Mouse (Mus musculus): ENCODE data around the gene Myh10. TPM values are rescaled to one million over a fixed set of nuclear protein-coding genes. Genes with fewer than 3 reads are reported as not detected.
A peak's percentile ranks its signal among the peaks of the same experiment; 100 is the strongest.
"Not testable (repeated sequence)": the region's sequence is repeated elsewhere in the genome, so short reads cannot be mapped to it uniquely, and the experiment has no call there.

The Myh10 gene
- polyA plus RNA-seq, 1 experiment from 2014 or later, result 20.5 TPM

- Histone ChIP-seq H3K27me3 (ENCODE audit: control insufficient read depth, insufficient read depth, low read length) (no peaks in the 10 kb centered on the region), H3K9me3 (ENCODE audit: control insufficient read depth, low read length) (no peaks in the 10 kb centered on the region), H3K27ac (replicated peaks) (no peak overlapping the region), H3K4me1 (replicated peaks; ENCODE audit: control insufficient read depth, insufficient read depth) (no peaks in the 10 kb centered on the region; the same call in 1 of the 2 replicates), H3K36me3 (ENCODE audit: control insufficient read depth, insufficient read depth, low read length) (no peaks in the 10 kb centered on the region), H3K9ac (ENCODE audit: low read length) (no peak overlapping the region), H3K4me3 (ENCODE audit: low read depth, low read length) (no peak overlapping the region), H3K4me2 (replicated peaks; ENCODE audit: low read depth) (no peak overlapping the region)
- no peak for DNase-seq (ENCODE audit: low spot score)
- no peak for ATAC-seq (ENCODE audit: low FRiP score, low TSS enrichment)
- TF ChIP-seq EP300 (optimal IDR thresholded peaks at IDR 0.05) (no peak), CTCF (IDR thresholded peaks at IDR 0.05; ENCODE audit: low read depth) (no peak)
- WGBS, result 68% methylated on average over 5 of the region's 5 CpGs
Observed at GRCm38 (mm10) chr11:68719774-68720173, 28.4 kb downstream of the Myh10 start.

- DNase-seq (ENCODE audit: low spot score) (no peak), ATAC-seq (ENCODE audit: low FRiP score, low TSS enrichment) (no peak)
- H3K27me3 ChIP-seq (ENCODE audit: control insufficient read depth, insufficient read depth, low read length), result no peaks in the 10 kb centered on the region
- H3K36me3 ChIP-seq (ENCODE audit: control insufficient read depth, insufficient read depth, low read length), result no peaks in the 10 kb centered on the region
- TF ChIP-seq CTCF (IDR thresholded peaks at IDR 0.05; ENCODE audit: low read depth), result peak; percentile 75
- no peak for TF ChIP-seq EP300 (optimal IDR thresholded peaks at IDR 0.05)
- no peak overlapping the region for H3K4me3 ChIP-seq (ENCODE audit: low read depth, low read length)
- no peak overlapping the region for H3K4me2 ChIP-seq (replicated peaks; ENCODE audit: low read depth)
- H3K4me1 ChIP-seq (replicated peaks; ENCODE audit: control insufficient read depth, insufficient read depth), result no peaks in the 10 kb centered on the region
- no peak overlapping the region for H3K27ac ChIP-seq (replicated peaks)
- H3K9ac ChIP-seq (ENCODE audit: low read length), result no peak overlapping the region
- no peaks in the 10 kb centered on the region for H3K9me3 ChIP-seq (ENCODE audit: control insufficient read depth, low read length)
Observed at GRCm38 (mm10) chr11:68724117-68724516, 32.8 kb downstream of the Myh10 start.

- H3K9ac ChIP-seq (ENCODE audit: low read length), result no peak overlapping the region
- H3K9me3 ChIP-seq (ENCODE audit: control insufficient read depth, low read length), result no peaks in the 10 kb centered on the region
- no peaks in the 10 kb centered on the region for H3K36me3 ChIP-seq (ENCODE audit: control insufficient read depth, insufficient read depth, low read length)
- H3K4me1 ChIP-seq (replicated peaks; ENCODE audit: control insufficient read depth, insufficient read depth), result no peaks in the 10 kb centered on the region
- no peak for DNase-seq (ENCODE audit: low spot score)
- no peak overlapping the region for H3K27ac ChIP-seq (replicated peaks)
- H3K27me3 ChIP-seq (ENCODE audit: control insufficient read depth, insufficient read depth, low read length), result no peaks in the 10 kb centered on the region
- no peak overlapping the region for H3K4me2 ChIP-seq (replicated peaks; ENCODE audit: low read depth)
- no peak overlapping the region for H3K4me3 ChIP-seq (ENCODE audit: low read depth, low read length)
- 89% methylated on average over 3 of the region's 3 CpGs for WGBS
- no peak for ATAC-seq (ENCODE audit: low FRiP score, low TSS enrichment)
- TF ChIP-seq CTCF (IDR thresholded peaks at IDR 0.05; ENCODE audit: low read depth) (peak; percentile 24; the same call in 1 of the 2 replicates), EP300 (optimal IDR thresholded peaks at IDR 0.05) (no peak)
Observed at GRCm38 (mm10) chr11:68728693-68729092, 37.3 kb downstream of the Myh10 start.

GRCm38 (mm10) chr11:68730792-68731191 is 39.4 kb downstream of the Myh10 start:
- ATAC-seq (ENCODE audit: low FRiP score, low TSS enrichment), result peak; percentile 51; the same call in 1 of the 2 replicates
- H3K27ac ChIP-seq (replicated peaks), result peak overlapping the region; percentile 30

GRCm38 (mm10) chr11:68732066-68732465 is 40.7 kb downstream of the Myh10 start:
- DNase-seq (ENCODE audit: low spot score), result no peak
- H3K27ac ChIP-seq (replicated peaks), result no peak overlapping the region
- no peaks in the 10 kb centered on the region for H3K9me3 ChIP-seq (ENCODE audit: control insufficient read depth, low read length)
- no peak for ATAC-seq (ENCODE audit: low FRiP score, low TSS enrichment)
- TF ChIP-seq EP300 (optimal IDR thresholded peaks at IDR 0.05), result no peak
- no peak for TF ChIP-seq CTCF (IDR thresholded peaks at IDR 0.05; ENCODE audit: low read depth)
- H3K4me1 ChIP-seq (replicated peaks; ENCODE audit: control insufficient read depth, insufficient read depth), result no peaks in the 10 kb centered on the region
- peaks cover 6% of the 10 kb centered on the region; the same call in 1 of the 2 replicates for H3K36me3 ChIP-seq (ENCODE audit: control insufficient read depth, insufficient read depth, low read length)
- no peak overlapping the region for H3K9ac ChIP-seq (ENCODE audit: low read length)
- H3K4me3 ChIP-seq (ENCODE audit: low read depth, low read length), result no peak overlapping the region
- 91% methylated on average over 6 of the region's 6 CpGs for WGBS
- no peaks in the 10 kb centered on the region for H3K27me3 ChIP-seq (ENCODE audit: control insufficient read depth, insufficient read depth, low read length)
- no peak overlapping the region for H3K4me2 ChIP-seq (replicated peaks; ENCODE audit: low read depth)

More at GRCm38 (mm10) chr11:68730792-68731191, 39.4 kb downstream of the Myh10 start:
- Histone ChIP-seq H3K9me3 (ENCODE audit: control insufficient read depth, low read length) (no peaks in the 10 kb centered on the region), H3K9ac (ENCODE audit: low read length) (no peak overlapping the region), H3K4me1 (replicated peaks; ENCODE audit: control insufficient read depth, insufficient read depth) (no peaks in the 10 kb centered on the region), H3K4me3 (ENCODE audit: low read depth, low read length) (no peak overlapping the region), H3K36me3 (ENCODE audit: control insufficient read depth, insufficient read depth, low read length) (peaks cover 6% of the 10 kb centered on the region; the same call in 1 of the 2 replicates), H3K27me3 (ENCODE audit: control insufficient read depth, insufficient read depth, low read length) (no peaks in the 10 kb centered on the region), H3K4me2 (replicated peaks; ENCODE audit: low read depth) (no peak overlapping the region)
- no peak for TF ChIP-seq EP300 (optimal IDR thresholded peaks at IDR 0.05)
- 0 out of 2 replicates have a peak, but pooled peaks have one; percentile 4 for TF ChIP-seq CTCF (IDR thresholded peaks at IDR 0.05; ENCODE audit: low read depth)
- no peak for DNase-seq (ENCODE audit: low spot score)
- 65% methylated on average over 5 of the region's 5 CpGs for WGBS

GRCm38 (mm10) chr11:68733401-68733800 is 42.0 kb downstream of the Myh10 start:
- H3K36me3 ChIP-seq (ENCODE audit: control insufficient read depth, insufficient read depth, low read length); H3K9me3 ChIP-seq (ENCODE audit: control insufficient read depth, low read length); H3K4me2 ChIP-seq (replicated peaks; ENCODE audit: low read depth); ATAC-seq (ENCODE audit: low FRiP score, low TSS enrichment); H3K4me3 ChIP-seq (ENCODE audit: low read depth, low read length); H3K9ac ChIP-seq (ENCODE audit: low read length); H3K27ac ChIP-seq (replicated peaks); H3K27me3 ChIP-seq (ENCODE audit: control insufficient read depth, insufficient read depth, low read length); DNase-seq (ENCODE audit: low spot score); H3K4me1 ChIP-seq (replicated peaks; ENCODE audit: control insufficient read depth, insufficient read depth): not testable (repeated sequence)
- WGBS, result 86% methylated on average over 3 of the region's 3 CpGs

Measured in stomach, postnatal 0 days (tissue).